Mouse (Mus musculus) layer of hippocampus, adult 2 months (tissue): ENCODE results near the gene Crmp1. TPM values are rescaled to one million over a fixed set of nuclear protein-coding genes. Genes with fewer than 3 reads are reported as not detected.

Source experiments
- DNase-seq, 2 experiments: peaks; one replicate each; pipeline ENCODE4 v3.0.0; 2022; ENCODE audit warnings: low spot score in 2 of 2
- H3K27ac ChIP-seq: fragments of 200-600 bp; 2 replicates; pipeline ENCODE4 v1.8.1; 2022
- H3K4me3 ChIP-seq: fragments of 200-600 bp; 2 replicates; pipeline ENCODE4 v1.8.1; 2022; ENCODE audit warnings: mild to moderate bottlenecking
- CTCF ChIP-seq: fragments of 200-600 bp; conservative IDR thresholded peaks from 2 replicates; pipeline ENCODE4 v1.8.1; 2022; ENCODE audit warnings: antibody characterized with exemption, mild to moderate bottlenecking, moderate library complexity
- total RNA-seq, 2 experiments: library from RNA; stranded (reverse); gene quantifications; 2 replicates each; pipeline ENCODE4 v1.2.3; 2021

Gene Crmp1
- total RNA-seq, 2 experiments from 2014 or later, result 234 to 238 TPM

GRCm38 (mm10) chr5:37330449-37331132 is 88.9 kb downstream of the Crmp1 start:
- TF ChIP-seq CTCF, result no peak
- no peak for DNase-seq
- Histone ChIP-seq H3K4me3 (no peak overlapping the region), H3K27ac (no peak overlapping the region)

GRCm38 (mm10) chr5:37331133-37331505 is 89.4 kb downstream of the Crmp1 start:
- no peak for DNase-seq
- no peak for TF ChIP-seq CTCF

DNA sequence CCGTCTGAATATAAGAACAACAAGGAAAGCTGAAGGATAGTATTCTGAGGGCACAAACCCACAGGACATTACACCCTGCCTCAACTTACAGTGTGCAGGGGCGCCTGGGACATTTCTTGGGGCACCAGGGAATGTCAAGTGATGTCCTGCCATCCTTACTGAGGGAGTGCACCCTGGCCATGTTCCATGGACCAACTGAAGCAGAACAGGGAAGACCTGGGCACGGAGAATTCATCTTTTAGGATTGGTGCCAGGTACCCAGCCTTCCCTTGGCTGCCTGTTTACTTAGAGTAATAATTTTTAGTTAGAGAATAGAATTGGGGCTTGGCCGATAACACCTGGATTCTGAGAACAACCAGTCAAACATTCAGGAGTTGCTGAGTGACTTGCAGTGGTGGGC is 90.3 kb downstream of the Crmp1 start:
- no peak for TF ChIP-seq CTCF
- Histone ChIP-seq H3K4me3 (no peak overlapping the region), H3K27ac (no peak overlapping the region)
- no peak for DNase-seq

More at GRCm38 (mm10) chr5:37331133-37331505, 89.4 kb downstream of the Crmp1 start:
- Histone ChIP-seq H3K27ac (no peak overlapping the region), H3K4me3 (no peak overlapping the region)

DNA sequence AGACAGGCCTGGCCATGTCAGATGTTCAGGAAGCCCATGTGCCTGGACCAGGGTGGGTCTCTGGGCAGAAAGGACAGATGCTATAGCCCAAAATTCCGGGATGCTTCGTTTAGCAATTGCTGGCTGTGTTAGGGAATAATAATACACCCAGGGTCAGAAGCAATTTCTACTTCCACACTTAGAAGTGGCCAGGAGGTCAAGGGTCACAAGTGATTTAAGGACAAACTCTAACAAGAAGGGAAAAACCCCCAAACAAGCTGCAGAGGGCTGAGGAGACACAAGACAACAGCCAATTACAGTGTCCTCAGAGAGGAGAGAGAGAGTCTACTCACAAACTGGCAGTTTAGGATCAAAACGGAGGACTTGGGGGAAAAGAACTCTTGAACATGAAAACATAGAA is 93.3 kb downstream of the Crmp1 start:
- Histone ChIP-seq H3K27ac (no peak overlapping the region), H3K4me3 (no peak overlapping the region)
- no peak for DNase-seq
- TF ChIP-seq CTCF, result no peak

DNA sequence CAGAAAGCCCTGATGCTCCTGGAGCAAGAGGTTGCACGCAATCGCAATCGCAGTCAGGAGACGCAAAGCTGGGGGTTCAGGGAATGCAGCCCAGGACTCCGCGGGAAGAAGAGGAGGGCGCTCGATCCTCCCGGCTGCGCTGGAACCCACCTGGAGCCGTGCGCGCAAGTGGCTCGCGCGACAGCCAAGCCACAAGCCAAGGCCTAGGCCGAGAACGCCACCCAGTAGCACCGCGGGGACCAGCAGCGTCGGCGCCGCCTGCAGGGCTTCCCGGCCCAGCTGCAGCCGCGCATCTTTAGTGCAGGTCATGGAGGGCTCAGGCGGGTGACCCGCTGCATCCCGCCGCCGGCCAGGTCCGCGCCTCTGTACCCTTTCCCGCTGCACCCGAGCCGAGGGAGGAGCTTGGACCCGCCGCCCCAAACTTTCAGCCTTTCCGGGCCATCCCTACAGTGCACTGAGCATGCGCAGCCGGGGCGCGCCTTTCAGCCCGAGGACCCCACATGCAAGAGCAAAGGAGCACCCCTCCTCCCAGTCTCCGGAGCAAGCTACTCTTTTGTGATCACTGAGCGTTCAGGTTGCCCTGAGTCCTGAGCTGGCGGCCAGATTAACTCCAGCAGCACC is 94.9 kb downstream of the Crmp1 start, which contains the start of gene Evc:
Gene Evc (minus strand): TSS at position 410 of the 621 bp plus-strand sequence.
- Histone ChIP-seq H3K27ac (peak within 1 kb of the TSS; percentile 81), H3K4me3 (peak within 1 kb of the TSS; percentile 72)
- DNase-seq, result peak in 1 of 2 experiments; percentile 39
- 0 out of 2 replicates have a peak, but pooled peaks have one; percentile 11 for TF ChIP-seq CTCF

- H3K4me3 ChIP-seq, result peak overlapping the region; percentile 62
- TF ChIP-seq CTCF, result no peak
- no peak for DNase-seq
- peak overlapping the region; percentile 81 for H3K27ac ChIP-seq
Observed at GRCm38 (mm10) chr5:37337696-37338095, 96.0 kb downstream of the Crmp1 start.

- peak; percentile 56 for TF ChIP-seq CTCF
- peak; percentile 72 to 85 for DNase-seq
- Histone ChIP-seq H3K4me3 (peak within 1 kb of the TSS; percentile 72), H3K27ac (peak within 1 kb of the TSS; percentile 81)
Observed at GRCm38 (mm10) chr5:37338288-37338687, 96.5 kb downstream of the Crmp1 start, which contains the start of gene Evc2. TSS of gene Evc2 (plus strand) at chr5:37338499.

Other genes starting within 250 kb of the Crmp1 start
- 10 to 100 TPM; 31.8 to 33.1 TPM for gene Gm1043, start 156.6 kb upstream of the Crmp1 start, total RNA-seq
- gene Evc, start 95.0 kb downstream of the Crmp1 start, total RNA-seq, result 10 to 100 TPM; 16.4 to 16.8 TPM
- 10 to 100 TPM; 26.0 to 27.4 TPM for gene Evc2, start 96.6 kb downstream of the Crmp1 start, total RNA-seq